Mouse (Mus musculus): ENCODE results near the gene Yae1d1. TPM values are rescaled to one million over a fixed set of nuclear protein-coding genes. Genes with fewer than 3 reads are reported as not detected.

Gene Yae1d1
- total RNA-seq, 2 experiments from 2014 or later, result 13.9 to 16.7 TPM

DNA sequence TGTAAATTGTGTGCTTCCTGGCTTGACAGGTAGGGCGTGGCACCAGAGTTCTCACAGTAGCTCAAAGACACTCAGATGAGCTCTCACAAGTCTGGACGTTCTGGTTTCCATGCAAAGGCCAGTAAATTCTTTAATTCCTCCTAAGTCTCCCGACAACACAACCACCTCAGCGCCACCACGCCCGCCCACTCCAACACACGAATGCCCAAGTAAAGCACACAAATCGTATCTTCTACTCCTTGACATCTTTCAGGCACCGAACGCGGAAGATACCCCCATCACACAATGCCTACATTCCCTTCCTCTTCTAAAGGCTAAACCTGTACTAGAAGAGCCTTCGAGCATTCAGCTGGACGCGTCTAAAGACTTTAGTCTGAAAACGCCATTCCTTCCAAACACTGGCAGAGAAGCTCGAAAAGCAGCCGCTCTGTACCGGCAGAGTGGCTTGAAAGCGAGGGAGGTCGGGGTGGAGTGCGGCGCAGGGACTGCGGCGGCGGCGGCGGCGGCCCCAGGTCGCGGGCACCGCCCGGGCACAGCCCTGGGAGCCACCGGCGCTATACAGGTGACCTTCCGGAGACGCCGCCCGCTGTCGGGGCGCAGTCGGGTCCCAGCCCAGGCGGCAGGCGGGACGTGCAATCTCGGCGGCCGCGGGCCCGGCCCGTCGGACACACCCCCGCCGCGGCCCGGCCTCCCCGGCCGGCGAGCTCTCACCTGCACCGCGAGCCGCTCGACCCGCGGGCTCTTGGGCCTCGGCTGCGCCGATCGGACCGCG, 49.7 kb downstream of the Yae1d1 start:
- DNase-seq, result no peak
- intact Hi-C loops (cut with DNase I; ENCODE audit: low total_unique reads), result loop anchor here (5.0 kb wide), 1 partner anchor 49 kb away; the partner anchor contains the start of gene Yae1d1

- DNase-seq, result no peak
- intact Hi-C loops (cut with DNase I; ENCODE audit: low total_unique reads), result loop anchor here (5.0 kb wide), 1 partner anchor 50 kb away; the partner anchor contains the start of gene Yae1d1
These were observed 50.8 kb downstream of the Yae1d1 start for GRCm38 (mm10) chr13:17942338-17942737.

Other genes starting within 250 kb of the Yae1d1 start
- 10 to 100 TPM; 18.9 to 22.0 TPM for gene Cdk13, start 188.3 kb downstream of the Yae1d1 start, total RNA-seq (2021)
- 10 to 100 TPM; 22.9 to 26.3 TPM for gene Rala, start 49.1 kb downstream of the Yae1d1 start, total RNA-seq (2021)